Mouse (Mus musculus) intestine, embryonic 14.5 days (tissue): Measurements from ENCODE around the gene Ubtd2. TPM values are rescaled to one million over a fixed set of nuclear protein-coding genes. Genes with fewer than 3 reads are reported as not detected.

ENCODE experiments used
- ATAC-seq: fragments of 200-750 bp; cut with Nextera tagmentation; replicated peaks from 2 replicates; pipeline ENCODE4 v1.8.0; 2017; ENCODE audit warnings: low read depth, moderate number of reproducible peaks, moderate TSS enrichment, moderate library complexity; ENCODE audit not compliant: low FRiP score, low TSS enrichment
- DNase-seq: peaks from one replicate; pipeline ENCODE4 v3.0.0-alpha.2; 2018; ENCODE audit warnings: low spot score
- H3K27ac ChIP-seq: fragments of 300-500 bp; sonication (generic); 2 replicates; pipeline ENCODE4 v1.5.1; 2014; ENCODE audit warnings: low read depth, mild to moderate bottlenecking, control low read depth
- H3K27me3 ChIP-seq: fragments of 300-500 bp; sonication (generic); replicated peaks from 2 replicates; pipeline ENCODE4 v1.6.1; 2014; ENCODE audit warnings: low read length, control low read depth; ENCODE audit not compliant: control insufficient read depth, insufficient read depth
- H3K36me3 ChIP-seq: fragments of 300-500 bp; sonication (generic); 2 replicates; pipeline ENCODE4 v1.6.1; 2014; ENCODE audit warnings: low read length, control low read depth; ENCODE audit not compliant: control insufficient read depth, insufficient read depth
- H3K4me1 ChIP-seq: fragments of 300-500 bp; sonication (generic); replicated peaks from 2 replicates; pipeline ENCODE4 v1.6.1; 2014; ENCODE audit warnings: low read length, control low read depth, mixed read lengths; ENCODE audit not compliant: control insufficient read depth, insufficient read depth
- H3K4me2 ChIP-seq: fragments of 300-500 bp; sonication (generic); 2 replicates; pipeline ENCODE4 v1.6.1; 2014; ENCODE audit warnings: low read length
- H3K4me3 ChIP-seq: fragments of 300-500 bp; sonication (generic); 2 replicates; pipeline ENCODE4 v1.5.1; 2014; ENCODE audit warnings: low read depth, low read length, control low read depth, mixed read lengths
- H3K9ac ChIP-seq: fragments of 300-500 bp; sonication (generic); 2 replicates; pipeline ENCODE4 v1.6.1; 2014; ENCODE audit warnings: mild to moderate bottlenecking, low read length
- H3K9me3 ChIP-seq: fragments of 300-500 bp; sonication (generic); 2 replicates; pipeline ENCODE4 v1.6.1; 2016; ENCODE audit warnings: low read length, control low read depth; ENCODE audit not compliant: control insufficient read depth
- WGBS: fragments of 180-500 bp; shearing (Covaris S2); extraction: QIAGEN DNeasy Blood & Tissue Kit; methylation state at CpG from one replicate; pipeline ENCODE4 v1.1.7; 2014; 5-methylcytosine and 5-hydroxymethylcytosine counted together
- polyA plus RNA-seq: library from polyadenylated mRNA; unstranded; fragments of >200 nt; fragmentation: Nextera tagmentation; extraction: Ambion mirVana; gene quantifications from 2 replicates; pipeline ENCODE4 v1.2.1, GENCODE M21; 2014

Gene Ubtd2
- polyA plus RNA-seq, 1 experiment from 2014 or later = 48.6 TPM

- no peaks in the 10 kb centered on the region for H3K4me1 ChIP-seq
These were observed 63.6 kb downstream of the Ubtd2 start for GRCm38 (mm10) chr11:32518770-32519169.

GRCm38 (mm10) chr11:32519354-32519753 is 64.2 kb downstream of the Ubtd2 start:
- H3K4me3 ChIP-seq = no peak overlapping the region
- ATAC-seq (no peak), DNase-seq (peak; percentile 42)
- WGBS = 83% methylated on average over 1 of the region's 1 CpGs
- peaks cover 35% of the 10 kb centered on the region for H3K36me3 ChIP-seq
- no peaks in the 10 kb centered on the region for H3K4me1 ChIP-seq
- no peak overlapping the region for H3K27ac ChIP-seq
- H3K27me3 ChIP-seq = no peaks in the 10 kb centered on the region
- no peak overlapping the region for H3K9ac ChIP-seq
- H3K4me2 ChIP-seq = no peak overlapping the region
- no peaks in the 10 kb centered on the region for H3K9me3 ChIP-seq

More at GRCm38 (mm10) chr11:32518770-32519169, 63.6 kb downstream of the Ubtd2 start:
- H3K9me3 ChIP-seq = no peaks in the 10 kb centered on the region
- H3K4me2 ChIP-seq = no peak overlapping the region
- H3K36me3 ChIP-seq = peaks cover 33% of the 10 kb centered on the region
- DNase-seq (peak; percentile 29), ATAC-seq (no peak)
- no peaks in the 10 kb centered on the region for H3K27me3 ChIP-seq
- no peak overlapping the region for H3K4me3 ChIP-seq
- H3K27ac ChIP-seq = no peak overlapping the region
- 91% methylated on average over 4 of the region's 4 CpGs for WGBS
- no peak overlapping the region for H3K9ac ChIP-seq

- 82% methylated on average over 2 of the region's 2 CpGs for WGBS
These were observed 66.1 kb downstream of the Ubtd2 start for GRCm38 (mm10) chr11:32521246-32521645.

DNA sequence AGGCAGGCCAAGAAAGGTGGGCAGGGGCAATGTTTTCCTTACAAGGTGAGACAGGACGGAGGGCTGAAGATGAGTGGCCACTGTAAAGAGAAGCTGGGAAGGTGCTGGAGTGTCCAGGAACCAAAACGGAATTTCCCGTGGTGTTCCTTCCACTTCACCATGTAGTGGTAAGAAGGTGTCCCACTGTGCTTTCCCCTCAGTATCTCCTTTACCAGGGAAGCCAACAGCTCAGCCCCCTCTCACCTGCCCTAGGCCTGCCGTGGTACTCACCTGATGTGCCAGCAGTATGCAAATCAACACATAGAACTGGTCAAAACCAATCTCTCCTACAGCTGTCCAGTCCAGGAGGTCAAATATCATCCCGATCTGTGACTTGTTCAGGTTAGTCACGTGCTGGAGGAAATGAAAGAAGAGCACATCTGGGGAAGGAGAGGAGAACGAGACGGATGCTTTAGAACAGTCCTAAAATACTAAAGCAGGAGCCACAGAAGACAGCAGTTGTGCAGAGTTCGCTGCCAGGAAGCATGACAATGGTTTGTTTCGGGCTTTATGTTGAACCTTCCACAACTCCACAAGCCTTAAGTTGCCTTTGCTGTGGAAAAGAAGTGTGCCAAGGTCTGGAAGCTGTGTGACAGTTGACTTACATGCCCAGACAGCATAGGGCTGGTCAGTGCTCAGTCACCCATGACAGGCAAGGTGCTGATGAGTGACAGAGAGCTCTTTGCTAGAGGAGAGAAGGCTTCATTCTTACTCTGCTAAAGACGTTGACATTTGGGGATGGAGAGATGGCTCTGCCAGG is 69.2 kb downstream of the Ubtd2 start:
- Histone ChIP-seq H3K27ac (no peak overlapping the region), H3K4me2 (no peak overlapping the region), H3K4me3 (no peak overlapping the region), H3K9ac (no peak overlapping the region), H3K36me3 (peaks cover 9% of the 10 kb centered on the region; the same call in 1 of the 2 replicates), H3K9me3 (no peaks in the 10 kb centered on the region), H3K4me1 (no peaks in the 10 kb centered on the region), H3K27me3 (no peaks in the 10 kb centered on the region)
- 87% methylated on average over 11 of the region's 11 CpGs for WGBS
- DNase-seq (no peak), ATAC-seq (no peak)

More at GRCm38 (mm10) chr11:32521246-32521645, 66.1 kb downstream of the Ubtd2 start:
- ATAC-seq = no peak
- Histone ChIP-seq H3K4me1 (no peaks in the 10 kb centered on the region), H3K9ac (no peak overlapping the region), H3K27me3 (no peaks in the 10 kb centered on the region), H3K27ac (no peak overlapping the region), H3K9me3 (no peaks in the 10 kb centered on the region), H3K4me2 (no peak overlapping the region), H3K36me3 (peaks cover 32% of the 10 kb centered on the region), H3K4me3 (no peak overlapping the region)
- DNase-seq = peak; percentile 32

DNA sequence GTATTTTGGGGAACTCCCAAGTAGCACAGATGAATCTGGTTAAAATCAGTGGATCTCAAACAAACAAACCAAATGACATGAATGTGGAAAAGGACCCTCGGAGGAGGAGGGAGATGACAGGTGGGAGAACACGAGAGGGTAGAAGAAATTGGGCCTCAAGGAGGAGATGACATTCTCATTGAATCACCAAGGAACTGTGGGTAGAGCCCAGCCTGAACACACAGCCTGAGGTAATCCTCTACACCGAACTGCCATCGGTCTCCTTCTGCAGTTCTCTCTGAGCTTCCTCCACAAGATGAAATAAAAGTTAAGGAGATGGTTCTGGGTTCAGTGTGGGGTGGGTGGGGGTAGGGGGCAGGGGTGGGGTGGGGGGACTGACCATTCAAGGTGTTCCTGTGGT is 71.8 kb downstream of the Ubtd2 start:
- WGBS = 75% methylated on average over 4 of the region's 4 CpGs

DNA sequence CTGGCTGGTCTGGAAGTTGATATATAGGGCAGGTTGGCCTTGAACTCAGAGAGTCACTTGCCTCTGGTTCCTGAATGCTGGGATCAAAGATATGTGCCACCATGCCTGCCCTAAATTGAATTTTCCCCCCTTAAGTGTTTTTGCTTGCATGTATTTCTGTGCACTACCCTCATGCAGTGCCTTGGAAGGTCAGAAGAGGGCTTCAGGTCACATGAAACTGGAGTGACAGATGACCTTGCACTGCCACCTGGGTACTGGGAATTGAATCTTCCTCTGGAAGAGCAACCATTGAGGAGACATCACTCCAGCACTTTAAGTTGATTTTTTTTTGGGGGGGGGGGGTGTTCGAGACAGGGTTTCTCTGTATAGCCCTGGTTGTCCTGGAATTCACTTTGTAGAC is 75.0 kb downstream of the Ubtd2 start:
- no peak for DNase-seq
- H3K27ac ChIP-seq = no peak overlapping the region
- H3K4me1 ChIP-seq = peaks cover 10% of the 10 kb centered on the region; the same call in 1 of the 2 replicates
- no peak overlapping the region for H3K4me3 ChIP-seq
- H3K9me3 ChIP-seq = no peaks in the 10 kb centered on the region
- no peak for ATAC-seq
- 87% methylated on average over 1 of the region's 1 CpGs for WGBS
- H3K4me2 ChIP-seq = no peak overlapping the region
- H3K36me3 ChIP-seq = no peaks in the 10 kb centered on the region
- no peak overlapping the region for H3K9ac ChIP-seq
- no peaks in the 10 kb centered on the region for H3K27me3 ChIP-seq

More for the DNA sequence above, 71.8 kb downstream of the Ubtd2 start:
- DNase-seq = no peak
- H3K27ac ChIP-seq = no peak overlapping the region
- no peaks in the 10 kb centered on the region for H3K27me3 ChIP-seq
- 0 out of 2 replicates have a peak, but pooled peaks cover 4% of the 10 kb centered on the region for H3K36me3 ChIP-seq
- no peak for ATAC-seq
- H3K4me3 ChIP-seq = no peak overlapping the region
- no peaks in the 10 kb centered on the region for H3K9me3 ChIP-seq
- H3K4me2 ChIP-seq = no peak overlapping the region
- H3K4me1 ChIP-seq = no peaks in the 10 kb centered on the region
- H3K9ac ChIP-seq = no peak overlapping the region

DNA sequence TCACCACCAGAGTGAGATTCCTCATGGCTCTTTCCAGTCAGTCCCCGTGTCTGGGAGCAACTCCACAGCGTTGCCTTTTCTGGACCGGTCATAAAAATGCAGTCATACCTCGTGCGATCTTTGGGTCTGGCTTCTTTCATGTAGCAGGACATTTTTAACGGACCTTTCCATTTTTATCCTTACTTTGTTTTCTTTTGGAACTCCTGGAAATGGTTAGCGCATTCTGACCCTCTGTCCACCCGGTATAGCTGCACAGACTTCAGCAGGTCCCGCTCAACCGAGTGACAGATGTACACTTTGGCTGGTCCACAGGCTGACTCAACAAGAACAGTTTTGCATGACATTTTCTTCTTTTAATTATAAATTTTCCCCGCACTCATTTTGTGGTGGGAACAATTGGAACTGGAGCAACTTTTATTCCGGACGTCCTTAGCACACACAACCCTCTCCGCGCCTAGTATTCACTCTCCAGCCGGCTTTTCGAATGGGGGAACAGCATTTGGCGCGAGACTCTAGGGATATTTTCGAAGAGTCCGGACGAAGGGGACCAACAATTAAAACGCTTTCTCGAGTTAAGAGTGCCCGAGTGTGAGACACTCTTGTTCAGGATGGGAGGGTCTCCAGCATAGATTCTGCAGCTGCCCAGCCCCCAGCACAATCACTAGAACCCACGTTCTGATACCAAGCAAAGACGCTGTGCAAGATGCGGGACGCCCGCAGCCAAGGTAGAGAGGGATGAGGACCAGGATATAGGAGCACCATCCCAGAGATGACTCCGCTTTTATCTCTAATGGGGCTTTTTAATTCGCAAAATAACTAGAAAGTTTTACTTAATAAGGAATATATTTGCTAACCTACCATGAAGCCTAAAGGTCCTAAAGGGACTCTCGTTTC is 76.9 kb downstream of the Ubtd2 start, which contains the start of gene Efcab9:
Gene Efcab9, minus strand, starts transcription at position 211 of the 894 bp plus-strand sequence.
- Histone ChIP-seq H3K27ac (no peak within 1 kb of the TSS), H3K27me3 (no peaks in the 10 kb centered on the region), H3K9ac (peak within 1 kb of the TSS; percentile 53), H3K4me3 (peak within 1 kb of the TSS; percentile 61), H3K9me3 (no peaks in the 10 kb centered on the region), H3K4me1 (peaks cover 10% of the 10 kb centered on the region; the same call in 1 of the 2 replicates), H3K36me3 (no peaks in the 10 kb centered on the region), H3K4me2 (peak within 1 kb of the TSS; percentile 95)
- peak; percentile 66 for DNase-seq
- ATAC-seq = no peak; the same call in 1 of the 2 replicates
- 3% methylated on average over 33 of the region's 33 CpGs for WGBS

GRCm38 (mm10) chr11:32532765-32533481 is 77.8 kb downstream of the Ubtd2 start, which contains the start of gene Stk10:
Stk10 (plus strand) TSS chr11:32533305.
- no peaks in the 10 kb centered on the region for H3K27me3 ChIP-seq
- H3K9me3 ChIP-seq = no peaks in the 10 kb centered on the region
- peak within 1 kb of the TSS; percentile 53 for H3K9ac ChIP-seq
- ATAC-seq (peak; percentile 94), DNase-seq (peak; percentile 86)
- no peak within 1 kb of the TSS for H3K27ac ChIP-seq
- H3K4me1 ChIP-seq = peaks cover 10% of the 10 kb centered on the region
- WGBS = under 1% methylated on average over 69 of the region's 82 CpGs
- no peaks in the 10 kb centered on the region for H3K36me3 ChIP-seq
- peak within 1 kb of the TSS; percentile 95 for H3K4me2 ChIP-seq
- peak within 1 kb of the TSS; percentile 61 for H3K4me3 ChIP-seq
